Mouse (Mus musculus): ENCODE results near the gene Camk2d. TPM values are rescaled to one million over a fixed set of nuclear protein-coding genes. Genes with fewer than 3 reads are reported as not detected.

Gene Camk2d
- polyA plus RNA-seq, 1 experiment from 2014 or later, result 42.6 TPM

- ATAC-seq, result no peak
- Histone ChIP-seq H3K4me1 (replicated peaks; ENCODE audit: control insufficient read depth, insufficient read depth, low read length) (no peaks in the 10 kb centered on the region), H3K4me3 (ENCODE audit: low read depth, low read length) (no peak overlapping the region), H3K4me2 (replicated peaks; ENCODE audit: low read depth) (no peak overlapping the region), H3K27me3 (replicated peaks; ENCODE audit: control insufficient read depth, insufficient read depth, low read length) (no peaks in the 10 kb centered on the region), H3K36me3 (ENCODE audit: control insufficient read depth, insufficient read depth) (no peaks in the 10 kb centered on the region), H3K9ac (ENCODE audit: low read depth, low read length) (no peak overlapping the region), H3K27ac (ENCODE audit: low read depth, low read length) (no peak overlapping the region), H3K9me3 (ENCODE audit: control insufficient read depth) (no peaks in the 10 kb centered on the region)
- WGBS, result 94% methylated on average over 1 of the region's 1 CpGs
- TF ChIP-seq CTCF (IDR thresholded peaks at IDR 0.05; ENCODE audit: low read depth), result no peak
These were observed 181.8 kb downstream of the Camk2d start for GRCm38 (mm10) chr3:126777879-126778278.

- no peaks in the 10 kb centered on the region for H3K27me3 ChIP-seq (replicated peaks; ENCODE audit: control insufficient read depth, insufficient read depth, low read length)
- H3K36me3 ChIP-seq (ENCODE audit: control insufficient read depth, insufficient read depth), result peaks cover 3% of the 10 kb centered on the region
- WGBS, result 44% methylated on average over 5 of the region's 5 CpGs
These were observed 184.0 kb downstream of the Camk2d start for GRCm38 (mm10) chr3:126780014-126780615.

GRCm38 (mm10) chr3:126793035-126793964 lies 197.2 kb downstream of the Camk2d start:
- Histone ChIP-seq H3K36me3 (ENCODE audit: control insufficient read depth, insufficient read depth) (peaks cover 32% of the 10 kb centered on the region), H3K9me3 (ENCODE audit: control insufficient read depth) (no peaks in the 10 kb centered on the region), H3K27ac (ENCODE audit: low read depth, low read length) (no peak overlapping the region), H3K4me2 (replicated peaks; ENCODE audit: low read depth) (no peak overlapping the region), H3K9ac (ENCODE audit: low read depth, low read length) (no peak overlapping the region), H3K27me3 (replicated peaks; ENCODE audit: control insufficient read depth, insufficient read depth, low read length) (no peaks in the 10 kb centered on the region), H3K4me1 (replicated peaks; ENCODE audit: control insufficient read depth, insufficient read depth, low read length) (no peaks in the 10 kb centered on the region), H3K4me3 (ENCODE audit: low read depth, low read length) (no peak overlapping the region)
- ATAC-seq, result no peak
- WGBS, result 77% methylated on average over 2 of the region's 2 CpGs
- no peak for TF ChIP-seq CTCF (IDR thresholded peaks at IDR 0.05; ENCODE audit: low read depth)

More at GRCm38 (mm10) chr3:126780014-126780615, 184.0 kb downstream of the Camk2d start:
- no peak for TF ChIP-seq CTCF (IDR thresholded peaks at IDR 0.05; ENCODE audit: low read depth)
- no peak overlapping the region for H3K4me2 ChIP-seq (replicated peaks; ENCODE audit: low read depth)
- no peaks in the 10 kb centered on the region for H3K9me3 ChIP-seq (ENCODE audit: control insufficient read depth)
- H3K4me3 ChIP-seq (ENCODE audit: low read depth, low read length), result no peak overlapping the region
- H3K9ac ChIP-seq (ENCODE audit: low read depth, low read length), result no peak overlapping the region
- ATAC-seq, result no peak
- H3K27ac ChIP-seq (ENCODE audit: low read depth, low read length), result no peak overlapping the region
- H3K4me1 ChIP-seq (replicated peaks; ENCODE audit: control insufficient read depth, insufficient read depth, low read length), result no peaks in the 10 kb centered on the region

- H3K27ac ChIP-seq (ENCODE audit: low read depth, low read length), result no peak overlapping the region
- H3K4me1 ChIP-seq (replicated peaks; ENCODE audit: control insufficient read depth, insufficient read depth, low read length), result no peaks in the 10 kb centered on the region
- H3K4me3 ChIP-seq (ENCODE audit: low read depth, low read length), result no peak overlapping the region
- H3K9ac ChIP-seq (ENCODE audit: low read depth, low read length), result no peak overlapping the region
- peaks cover 27% of the 10 kb centered on the region for H3K36me3 ChIP-seq (ENCODE audit: control insufficient read depth, insufficient read depth)
- TF ChIP-seq CTCF (IDR thresholded peaks at IDR 0.05; ENCODE audit: low read depth), result no peak
- no peaks in the 10 kb centered on the region for H3K27me3 ChIP-seq (replicated peaks; ENCODE audit: control insufficient read depth, insufficient read depth, low read length)
- H3K9me3 ChIP-seq (ENCODE audit: control insufficient read depth), result no peaks in the 10 kb centered on the region
- H3K4me2 ChIP-seq (replicated peaks; ENCODE audit: low read depth), result no peak overlapping the region
- ATAC-seq, result no peak
- WGBS, result 92% methylated on average over 3 of the region's 3 CpGs
These were observed 199.8 kb downstream of the Camk2d start for GRCm38 (mm10) chr3:126795904-126796303.

GRCm38 (mm10) chr3:126797025-126797424 lies 200.9 kb downstream of the Camk2d start:
- H3K9me3 ChIP-seq (ENCODE audit: control insufficient read depth), result no peaks in the 10 kb centered on the region
- H3K9ac ChIP-seq (ENCODE audit: low read depth, low read length), result no peak overlapping the region
- 91% methylated on average over 3 of the region's 3 CpGs for WGBS
- no peaks in the 10 kb centered on the region for H3K27me3 ChIP-seq (replicated peaks; ENCODE audit: control insufficient read depth, insufficient read depth, low read length)
- H3K4me1 ChIP-seq (replicated peaks; ENCODE audit: control insufficient read depth, insufficient read depth, low read length), result no peaks in the 10 kb centered on the region
- no peak overlapping the region for H3K27ac ChIP-seq (ENCODE audit: low read depth, low read length)
- ATAC-seq, result no peak
- no peak for TF ChIP-seq CTCF (IDR thresholded peaks at IDR 0.05; ENCODE audit: low read depth)
- no peak overlapping the region for H3K4me3 ChIP-seq (ENCODE audit: low read depth, low read length)
- H3K36me3 ChIP-seq (ENCODE audit: control insufficient read depth, insufficient read depth), result peaks cover 23% of the 10 kb centered on the region
- H3K4me2 ChIP-seq (replicated peaks; ENCODE audit: low read depth), result no peak overlapping the region

- no peaks in the 10 kb centered on the region for H3K9me3 ChIP-seq (ENCODE audit: control insufficient read depth)
- H3K36me3 ChIP-seq (ENCODE audit: control insufficient read depth, insufficient read depth), result peaks cover 23% of the 10 kb centered on the region
- no peak for ATAC-seq
These were observed 201.7 kb downstream of the Camk2d start for GRCm38 (mm10) chr3:126797810-126798209.

More at GRCm38 (mm10) chr3:126797810-126798209, 201.7 kb downstream of the Camk2d start:
- H3K9ac ChIP-seq (ENCODE audit: low read depth, low read length), result no peak overlapping the region
- WGBS, result 91% methylated on average over 3 of the region's 3 CpGs
- no peak overlapping the region for H3K27ac ChIP-seq (ENCODE audit: low read depth, low read length)
- H3K27me3 ChIP-seq (replicated peaks; ENCODE audit: control insufficient read depth, insufficient read depth, low read length), result no peaks in the 10 kb centered on the region
- TF ChIP-seq CTCF (IDR thresholded peaks at IDR 0.05; ENCODE audit: low read depth), result no peak
- no peaks in the 10 kb centered on the region for H3K4me1 ChIP-seq (replicated peaks; ENCODE audit: control insufficient read depth, insufficient read depth, low read length)
- H3K4me3 ChIP-seq (ENCODE audit: low read depth, low read length), result no peak overlapping the region
- H3K4me2 ChIP-seq (replicated peaks; ENCODE audit: low read depth), result no peak overlapping the region

Data from intestine, postnatal 0 days (tissue).